ENCODE assay signal across 8 mouse cellular contexts in genomic region chr12:86881809-86882278, GRCm38 (mm10). TPM values are rescaled to one million over a fixed set of nuclear protein-coding genes. Genes with fewer than 3 reads are reported as not detected.
DNase-seq lines count a peak whose midpoint lies in the region; ATAC-seq and TF ChIP-seq lines count a peak whose summit lies in the region.

No protein-coding gene starts in this region.

- H3K27ac ChIP-seq in embryonic facial prominence, embryonic 10.5 days (replicated peaks) = peak overlapping the region; percentile 96
- peak overlapping the region; percentile 100 for H3K27ac ChIP-seq in hindbrain, postnatal 0 days
- H3K27ac ChIP-seq in midbrain, embryonic 11.5 days (ENCODE audit: low read depth, low read length) = no peak overlapping the region; the same call in 1 of the 2 replicates

- no peak for TF ChIP-seq CTCF in lung, adult 2 months (IDR thresholded peaks at IDR 0.05; ENCODE audit: insufficient read depth, low read length)
- peak; percentile 19; the same call in 1 of the 2 replicates for TF ChIP-seq CTCF in hindbrain, postnatal 0 days (IDR thresholded peaks at IDR 0.05; ENCODE audit: low read depth)

- intact Hi-C loops in left cerebral cortex, postnatal 36 days (cut with DNase I) = no loop called here

- no peak for ATAC-seq in hindbrain, postnatal 0 days
- ATAC-seq in midbrain, embryonic 11.5 days (ENCODE audit: low FRiP score) = no peak

- H3K27me3 ChIP-seq in embryonic facial prominence, embryonic 10.5 days (replicated peaks; ENCODE audit: low read depth, poor library complexity, severe bottlenecking) = peaks cover 35% of the 10 kb centered on the region
- H3K27me3 ChIP-seq in hindbrain, postnatal 0 days (ENCODE audit: insufficient read depth, low read length) = no peaks in the 10 kb centered on the region
- H3K27me3 ChIP-seq in midbrain, embryonic 11.5 days (ENCODE audit: control insufficient read depth, insufficient read depth, low read length) = no peaks in the 10 kb centered on the region

- peaks cover 22% of the 10 kb centered on the region for H3K4me1 ChIP-seq in lung, adult 2 months (ENCODE audit: control insufficient read depth, insufficient read depth, low read length)
- peaks cover 70% of the 10 kb centered on the region for H3K4me1 ChIP-seq in embryonic facial prominence, embryonic 10.5 days
- H3K4me1 ChIP-seq in hindbrain, postnatal 0 days (ENCODE audit: insufficient read depth, low read length) = no peaks in the 10 kb centered on the region; the same call in 1 of the 2 replicates
- H3K4me1 ChIP-seq in midbrain, embryonic 11.5 days (ENCODE audit: control insufficient read depth, insufficient read depth, low read length) = peaks cover 37% of the 10 kb centered on the region

- H3K36me3 ChIP-seq in embryonic facial prominence, embryonic 10.5 days (replicated peaks) = no peaks in the 10 kb centered on the region; the same call in 1 of the 2 replicates
- no peaks in the 10 kb centered on the region for H3K36me3 ChIP-seq in hindbrain, postnatal 0 days (ENCODE audit: insufficient read depth, low read length)
- H3K36me3 ChIP-seq in midbrain, embryonic 11.5 days (ENCODE audit: control insufficient read depth, insufficient read depth, low read length) = no peaks in the 10 kb centered on the region

- DNase-seq in lung, adult 2 months = peak; percentile 47
- DNase-seq in lung, postnatal 36 days = no peak
- DNase-seq in embryonic facial prominence, embryonic 10.5 days (ENCODE audit: low spot score) = peak; percentile 56
- peak; percentile 37 for DNase-seq in hindbrain, postnatal 0 days (ENCODE audit: low spot score)
- peak; percentile 94 for DNase-seq in midbrain, embryonic 11.5 days (ENCODE audit: low spot score, missing footprints)
- DNase-seq in right cerebral cortex, postnatal 36 days (ENCODE audit: low spot score in 2 of 2) = no peak
- DNase-seq in thymus, adult 18-20 months = no peak
- no peak for DNase-seq in left cerebral cortex, postnatal 36 days (ENCODE audit: low spot score in 2 of 2)

- 21% methylated on average over 33 of the region's 33 CpGs for WGBS in lung, adult 2 months
- 9% methylated on average over 33 of the region's 33 CpGs for WGBS in embryonic facial prominence, embryonic 10.5 days
- WGBS in hindbrain, postnatal 0 days = 3% methylated on average over 32 of the region's 33 CpGs
- WGBS in midbrain, embryonic 11.5 days = 4% methylated on average over 33 of the region's 33 CpGs

- H3K9ac ChIP-seq in hindbrain, postnatal 0 days (replicated peaks; ENCODE audit: low read length) = peak overlapping the region; percentile 99
- peak overlapping the region; percentile 98 for H3K9ac ChIP-seq in midbrain, embryonic 11.5 days (ENCODE audit: low read length)

- peak overlapping the region; percentile 17 for H3K4me3 ChIP-seq in lung, adult 2 months (replicated peaks; ENCODE audit: extremely low read depth, low read depth, low read length)
- H3K4me3 ChIP-seq in embryonic facial prominence, embryonic 10.5 days = peak overlapping the region; percentile 88
- peak overlapping the region; percentile 69 for H3K4me3 ChIP-seq in hindbrain, postnatal 0 days (ENCODE audit: low read length)
- peak overlapping the region; percentile 91 for H3K4me3 ChIP-seq in midbrain, embryonic 11.5 days (ENCODE audit: low read depth, low read length)

- H3K4me2 ChIP-seq in hindbrain, postnatal 0 days (ENCODE audit: low read depth, low read length) = peak overlapping the region; percentile 93
- H3K4me2 ChIP-seq in midbrain, embryonic 11.5 days = peak overlapping the region; percentile 95

- no peaks in the 10 kb centered on the region for H3K9me3 ChIP-seq in embryonic facial prominence, embryonic 10.5 days
- no peaks in the 10 kb centered on the region for H3K9me3 ChIP-seq in hindbrain, postnatal 0 days (ENCODE audit: low read length)
- H3K9me3 ChIP-seq in midbrain, embryonic 11.5 days (ENCODE audit: control insufficient read depth, low read length) = no peaks in the 10 kb centered on the region

- TF ChIP-seq POLR2A in lung, adult 2 months (IDR thresholded peaks at IDR 0.05; ENCODE audit: borderline replicate concordance, extremely low read depth, low read depth, low read length) = no peak

RNA-seq across cellular contexts. Expression of gene Irf2bpl, which starts 2.8 kb away (rescaled TPM):
- 50.0 and 79.4 TPM in 2 replicates for polyA plus RNA-seq in lung, adult 2 months (2012; rRNA removed)
- 13.5 and 17.3 TPM in 2 replicates for polyA plus RNA-seq in embryonic facial prominence, embryonic 10.5 days (2016; fragmentation: Nextera tagmentation; extraction: Ambion mirVana)
- 146 and 159 TPM in 2 replicates for total RNA-seq in hindbrain, postnatal 0 days (2014; rRNA removed)
- polyA plus RNA-seq in hindbrain, postnatal 0 days (2015; fragmentation: Nextera tagmentation; extraction: Ambion mirVana) = 59.4 and 66.9 TPM in 2 replicates
- 24.4 and 26.4 TPM in 2 replicates for polyA plus RNA-seq in midbrain, embryonic 11.5 days (2014; fragmentation: Nextera tagmentation; extraction: Ambion mirVana)
- total RNA-seq in left cerebral cortex, postnatal 36 days (2021) = 10 to 100 TPM; 70.7 to 73.6 TPM

Comparison
In these comparisons a context has a peak if more than half of its experiments do, and no peak if none do; other contexts are left out.
1. DNase-seq: peak in lung, adult 2 months (single experiment), embryonic facial prominence, embryonic 10.5 days (single experiment), hindbrain, postnatal 0 days (single experiment) and midbrain, embryonic 11.5 days (single experiment); none in lung, postnatal 36 days (single experiment), right cerebral cortex, postnatal 36 days (0 of 2), thymus, adult 18-20 months (0 of 2) and left cerebral cortex, postnatal 36 days (0 of 2).
2. H3K4me3 ChIP-seq: peak in every context shown above with its lines; median percentile 91 in midbrain, embryonic 11.5 days; 88 in embryonic facial prominence, embryonic 10.5 days; 69 in hindbrain, postnatal 0 days; 17 in lung, adult 2 months.